Mouse (Mus musculus): ENCODE measurements around the gene Tia1.

Gene Tia1

DNA sequence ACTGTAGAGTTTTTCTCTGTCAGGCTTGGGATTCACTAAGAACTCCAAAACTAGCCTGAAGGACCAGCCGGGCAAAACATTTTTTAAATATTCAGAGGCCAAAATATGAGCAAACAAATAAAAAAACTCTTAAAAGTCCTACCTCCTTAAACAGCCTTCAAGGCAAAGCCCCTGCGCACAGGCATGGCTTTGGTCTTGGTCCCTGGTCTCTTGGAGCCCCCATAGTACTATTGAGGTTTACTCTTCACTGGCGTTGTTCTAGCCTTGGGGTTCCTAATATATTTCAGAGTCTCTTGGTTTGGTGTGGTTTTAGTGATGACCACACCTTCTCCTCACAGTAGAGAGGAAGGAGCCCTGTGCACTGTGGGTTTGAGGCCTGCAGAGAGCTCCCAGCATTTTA lies 27.5 kb downstream of the Tia1 start:
- DNase-seq (ENCODE audit: low spot score in 2 of 2): no peak

DNA sequence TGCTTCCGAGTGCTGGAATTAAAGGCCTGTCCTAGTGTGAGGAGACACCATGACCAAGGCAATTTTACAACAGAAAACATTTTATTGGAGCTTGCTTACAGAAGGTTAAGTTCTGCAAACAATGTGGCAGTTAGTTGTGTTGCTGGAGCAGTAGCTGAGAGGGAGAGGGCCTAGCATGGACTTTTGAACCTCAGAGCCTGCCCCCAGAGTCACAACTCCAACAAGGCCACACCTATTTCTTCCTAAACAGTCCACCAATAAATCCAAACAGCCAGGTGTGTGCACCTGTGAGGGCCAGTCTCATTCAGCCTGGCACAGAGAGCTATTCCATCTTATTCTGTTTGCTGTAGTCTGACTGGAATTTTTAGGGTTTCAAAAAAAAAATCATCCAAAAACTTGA lies 29.7 kb downstream of the Tia1 start:
- no peak for DNase-seq (ENCODE audit: low spot score in 2 of 2)

- DNase-seq (ENCODE audit: low spot score in 2 of 2): peak; percentile 25 to 47
These were observed 33.7 kb downstream of the Tia1 start for GRCm38 (mm10) chr6:86437711-86438110.

DNA sequence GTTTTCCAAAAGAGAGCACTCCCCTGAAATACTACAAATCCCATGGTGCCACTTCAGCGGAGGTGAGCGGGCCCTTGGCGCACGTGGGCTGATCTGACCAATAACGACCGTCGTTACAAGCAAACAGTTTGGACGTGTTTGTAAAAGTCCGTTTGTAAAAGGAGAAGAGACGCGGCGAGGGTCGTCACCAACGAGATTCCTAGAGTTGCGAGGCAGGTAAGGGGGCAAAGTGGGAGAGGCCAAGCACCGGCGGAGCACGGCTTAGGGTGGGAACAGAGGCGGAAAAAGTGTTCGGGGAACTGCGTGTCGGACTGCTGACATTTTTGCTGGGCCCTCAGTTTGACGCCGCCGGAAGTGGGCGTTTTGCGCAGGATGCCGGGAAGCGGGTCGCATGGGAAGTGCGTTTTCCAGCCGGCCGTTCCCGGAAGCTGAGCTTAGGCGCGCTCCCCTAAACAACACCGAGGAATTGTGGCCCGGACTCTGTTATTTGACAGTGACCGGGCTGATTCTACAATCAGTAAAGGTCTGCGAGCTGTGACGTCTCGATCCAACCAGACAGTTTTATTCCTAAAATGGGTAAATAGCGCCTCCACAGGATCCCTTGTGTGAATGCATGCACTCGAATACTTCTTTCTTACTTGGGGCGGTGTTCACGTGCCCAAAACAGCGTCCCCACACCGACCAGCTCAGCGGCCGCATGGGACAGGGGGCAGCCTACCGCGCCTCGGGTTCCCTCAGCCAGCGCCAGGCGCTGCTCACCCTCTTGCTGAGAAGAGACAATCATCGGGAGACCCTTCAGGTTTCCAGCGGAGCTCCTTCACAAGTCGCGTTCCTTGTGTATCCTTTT lies 34.5 kb downstream of the Tia1 start, which contains the start of gene C87436:
C87436 (plus strand) TSS at position 103 of the 847 bp plus-strand sequence.
- peak; percentile 90 to 97 for DNase-seq (ENCODE audit: low spot score in 2 of 2)

- no peak for DNase-seq (ENCODE audit: low spot score in 2 of 2)
These were observed 35.1 kb downstream of the Tia1 start for GRCm38 (mm10) chr6:86439119-86439496.

DNA sequence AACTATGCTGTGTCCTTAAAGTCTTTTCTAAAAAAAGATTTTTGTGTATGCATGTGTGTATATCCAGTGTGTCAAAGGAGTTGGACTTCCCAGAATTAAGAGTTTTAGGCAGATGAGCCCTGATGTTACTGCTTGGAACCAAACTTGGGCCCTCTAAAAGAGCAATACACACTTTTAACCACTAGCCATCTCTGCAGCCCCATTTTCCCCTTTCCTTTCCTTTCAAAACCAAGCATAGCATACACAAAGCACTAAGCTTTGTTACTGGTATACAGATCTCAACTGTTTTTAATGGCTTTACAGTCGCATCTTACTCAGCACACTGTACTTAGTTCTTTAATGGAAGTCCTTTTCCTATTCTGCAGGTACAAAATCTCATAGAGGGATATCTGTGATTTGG lies 35.5 kb downstream of the Tia1 start:
- no peak for DNase-seq (ENCODE audit: low spot score in 2 of 2)

- DNase-seq (ENCODE audit: low spot score in 2 of 2): no peak
These were observed 37.6 kb downstream of the Tia1 start for GRCm38 (mm10) chr6:86441571-86441970.

DNA sequence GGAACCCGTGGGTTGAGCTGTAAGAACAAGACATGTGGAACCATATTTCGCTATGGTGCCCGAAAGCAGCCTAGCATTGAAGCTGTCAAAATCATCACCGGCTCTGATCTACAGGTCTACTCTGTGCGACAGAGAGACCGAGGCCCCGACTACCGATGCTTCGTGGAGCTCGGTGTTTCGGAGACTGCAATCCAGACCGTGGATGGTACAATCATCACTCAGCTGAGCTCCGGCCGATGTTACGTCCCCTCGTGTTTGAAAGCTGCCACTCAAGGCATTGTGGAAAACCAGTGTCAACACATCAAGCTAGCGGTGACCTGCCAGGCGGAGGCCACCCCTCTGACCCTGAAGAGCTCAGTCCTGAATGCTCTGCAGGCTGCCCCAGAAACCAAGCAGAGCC lies 41.5 kb downstream of the Tia1 start:
- DNase-seq (ENCODE audit: low spot score in 2 of 2): no peak

DNA sequence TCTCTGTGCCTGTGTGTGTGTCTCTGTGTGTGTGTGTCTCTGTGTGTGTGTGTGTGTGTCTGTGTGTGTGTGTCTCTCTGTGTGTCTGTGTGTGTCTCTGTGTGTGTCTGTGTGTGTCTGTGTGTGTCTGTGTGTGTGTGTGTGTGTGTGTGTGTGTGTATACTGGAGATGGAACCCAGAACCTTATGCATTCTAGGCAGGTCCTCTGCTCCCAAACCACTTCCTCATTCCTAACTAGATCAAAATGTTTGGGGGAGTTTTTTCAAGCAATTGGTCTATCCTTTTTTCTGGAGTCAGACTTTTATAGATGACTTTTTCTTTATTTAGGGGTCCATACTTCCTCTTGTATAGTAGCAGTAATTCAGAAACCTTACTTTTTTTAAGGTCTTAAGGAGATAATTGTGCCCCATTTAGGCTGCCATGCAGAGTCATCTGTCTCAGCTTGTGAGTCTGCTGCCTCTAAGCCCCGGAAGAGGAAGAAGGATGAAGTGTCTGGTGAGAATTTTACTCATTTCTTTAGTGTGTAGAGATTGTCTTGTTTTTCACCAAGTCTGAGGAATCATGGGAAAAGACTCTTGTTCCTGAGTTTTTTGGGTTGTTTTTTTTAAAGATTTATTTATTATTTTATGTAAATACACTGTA lies 43.0 kb downstream of the Tia1 start:
- no peak for DNase-seq (ENCODE audit: low spot score in 2 of 2)

DNA sequence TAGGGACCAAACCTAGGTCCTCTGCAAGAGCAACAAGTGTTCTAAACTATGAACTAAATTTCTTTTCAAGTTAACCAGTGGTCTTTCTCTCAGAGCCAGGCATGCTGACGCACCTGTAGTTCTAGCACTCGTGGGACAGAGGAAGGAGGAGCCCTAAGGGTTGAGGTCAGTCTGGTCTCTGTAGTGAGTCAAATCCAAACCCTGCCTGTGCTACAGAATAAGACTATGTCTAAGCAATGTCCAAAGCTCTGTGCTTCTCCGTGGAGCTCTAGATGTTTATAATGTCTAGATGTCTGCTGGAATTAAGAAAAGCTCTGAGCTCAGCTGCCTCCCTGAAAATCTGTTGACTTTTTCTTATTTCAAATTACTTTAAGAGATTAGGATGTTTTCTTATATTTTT lies 52.7 kb downstream of the Tia1 start:
- DNase-seq (ENCODE audit: low spot score in 2 of 2): no peak

GRCm38 (mm10) chr6:86463079-86463478 lies 59.1 kb downstream of the Tia1 start:
- no peak for DNase-seq (ENCODE audit: low spot score in 2 of 2)

DNA sequence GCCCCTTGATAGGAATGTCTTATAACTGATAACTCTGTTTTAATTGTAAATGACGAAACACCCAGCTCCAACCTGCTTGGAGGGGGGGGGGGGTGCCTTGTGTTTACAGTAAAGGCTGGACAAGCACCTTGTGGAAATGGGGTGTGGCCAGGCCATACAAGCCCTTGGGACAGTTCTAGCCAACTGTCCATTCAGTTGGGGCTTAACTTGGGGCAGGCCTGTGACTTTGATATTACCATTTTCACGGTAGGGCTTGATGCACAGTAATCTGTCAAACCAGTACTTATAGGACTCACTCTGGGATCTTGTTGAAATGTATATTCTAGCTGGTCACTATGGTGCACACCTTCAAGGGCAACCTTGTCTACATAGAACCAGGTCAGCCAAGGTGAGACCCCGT lies 67.3 kb downstream of the Tia1 start:
- no peak for DNase-seq (ENCODE audit: low spot score in 2 of 2)

- DNase-seq (ENCODE audit: low spot score in 2 of 2): no peak
These were observed 67.7 kb downstream of the Tia1 start for GRCm38 (mm10) chr6:86471760-86472099.

DNA sequence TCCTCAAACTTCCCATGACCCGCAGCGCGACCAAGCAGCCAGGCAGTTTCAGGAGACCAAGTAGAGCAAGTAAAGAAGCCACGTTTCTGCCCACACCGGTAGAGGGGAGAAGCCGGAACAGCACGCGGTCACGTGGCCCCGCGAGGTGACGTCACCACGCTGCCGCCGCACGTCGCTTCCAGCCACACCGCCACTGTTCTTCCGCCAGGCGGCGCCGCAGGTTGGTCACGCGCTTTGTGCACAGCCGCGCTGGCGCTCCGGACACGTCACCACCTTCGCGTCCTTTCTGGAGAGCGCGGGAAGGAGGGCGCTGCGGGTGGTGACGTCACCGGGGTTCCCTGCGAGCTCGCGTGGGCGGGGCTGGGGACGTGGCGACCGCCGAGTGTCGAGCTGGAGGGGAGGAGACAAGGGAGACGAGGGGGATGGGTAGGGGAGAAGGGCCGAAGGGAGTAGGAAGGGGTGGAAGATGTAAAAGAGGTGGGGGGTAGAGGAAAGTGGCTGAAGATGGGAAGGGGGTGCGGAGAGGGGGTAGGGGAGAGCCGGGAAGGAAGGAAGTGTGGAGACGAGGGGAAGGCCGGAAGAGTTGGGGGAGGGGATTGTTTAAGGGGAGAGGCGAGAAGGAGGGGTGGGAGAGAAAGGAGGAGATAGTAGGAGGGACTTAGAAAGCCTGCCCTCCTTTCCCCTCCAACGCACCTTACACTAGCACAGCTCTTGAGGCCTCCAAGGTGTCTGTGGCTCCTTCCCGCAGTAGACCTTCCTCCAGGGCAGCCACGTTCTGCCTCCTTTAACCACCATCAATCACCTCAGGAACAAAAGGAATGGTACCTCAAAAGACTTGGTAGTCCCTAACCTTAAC lies 68.3 kb downstream of the Tia1 start:
- DNase-seq (ENCODE audit: low spot score in 2 of 2): peak; percentile 98 to 100

- peak in 1 of 2 experiments; percentile 25 for DNase-seq (ENCODE audit: low spot score in 2 of 2)
These were observed 69.1 kb downstream of the Tia1 start for GRCm38 (mm10) chr6:86473077-86473476.

DNA sequence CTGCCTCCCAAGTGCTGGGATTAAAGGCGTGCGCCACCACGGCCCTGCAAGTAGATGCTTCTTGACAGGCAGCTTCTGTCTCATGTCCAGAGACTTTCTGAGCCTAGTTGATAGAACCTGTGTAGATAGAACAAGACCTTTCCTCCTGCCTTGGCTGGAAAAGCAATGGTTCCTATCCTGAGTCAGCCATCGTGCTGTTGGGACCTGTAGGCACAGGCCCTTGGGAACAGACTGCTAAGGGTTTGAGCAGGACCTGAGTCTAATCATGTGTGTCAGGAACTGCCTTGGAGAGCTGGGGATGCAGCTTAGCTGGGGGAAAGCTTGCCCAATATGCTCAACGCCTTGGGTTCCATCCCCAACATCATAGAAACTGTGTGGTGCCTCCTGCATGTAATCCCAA lies 70.1 kb downstream of the Tia1 start:
- DNase-seq (ENCODE audit: low spot score in 2 of 2): no peak

DNA sequence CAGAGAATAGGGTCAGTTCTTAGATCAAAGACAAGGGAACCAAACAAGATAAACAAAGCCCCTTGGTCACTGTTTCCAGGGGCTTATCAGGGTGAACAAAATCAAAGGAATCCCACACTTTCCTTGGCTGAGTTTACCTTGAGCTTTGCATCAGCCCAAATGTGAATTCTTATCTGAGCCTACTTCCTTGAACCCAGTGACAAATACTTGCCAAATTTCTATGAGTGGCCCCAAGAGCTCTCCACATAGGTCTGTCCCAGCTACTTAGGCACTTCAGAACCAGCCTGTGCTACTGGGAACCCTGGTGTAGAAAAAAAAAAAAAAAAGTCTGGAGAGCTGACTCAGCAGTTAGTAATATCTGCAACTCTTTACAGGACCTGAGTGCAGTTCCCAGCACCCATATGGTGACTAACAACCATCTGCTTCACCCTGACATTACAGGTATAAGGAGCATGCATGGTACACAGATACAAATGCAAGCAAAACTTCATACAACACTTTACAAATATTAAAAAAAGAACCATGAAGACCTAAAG lies 70.7 kb downstream of the Tia1 start:
- DNase-seq (ENCODE audit: low spot score in 2 of 2): no peak

- no peak for DNase-seq (ENCODE audit: low spot score in 2 of 2)
These were observed 71.6 kb downstream of the Tia1 start for GRCm38 (mm10) chr6:86475462-86476167.

DNA sequence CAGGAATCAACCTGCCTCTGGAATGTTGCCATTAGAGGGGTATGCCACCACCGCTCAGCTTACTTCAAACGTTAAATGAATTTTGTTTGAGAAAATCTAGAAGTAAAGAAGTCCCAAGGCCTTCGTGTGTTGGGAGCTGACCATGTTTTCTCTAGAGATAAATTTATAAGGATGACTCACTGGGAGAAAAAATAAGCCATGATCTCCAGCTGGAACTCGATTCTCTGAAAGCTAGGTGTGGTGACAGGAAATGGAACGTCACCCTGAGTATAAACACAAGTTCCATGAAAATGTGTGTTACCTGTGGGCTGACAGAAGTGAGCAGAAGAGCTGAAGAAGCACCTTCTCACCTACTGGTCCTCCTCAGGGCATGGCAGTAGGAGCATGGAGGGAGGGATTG lies 72.9 kb downstream of the Tia1 start:
- no peak for DNase-seq (ENCODE audit: low spot score in 2 of 2)

- no peak for DNase-seq (ENCODE audit: low spot score in 2 of 2)
These were observed 75.3 kb downstream of the Tia1 start for GRCm38 (mm10) chr6:86479311-86479710.

GRCm38 (mm10) chr6:86479816-86480188 lies 75.8 kb downstream of the Tia1 start:
- DNase-seq (ENCODE audit: low spot score in 2 of 2): no peak

All from left cerebral cortex, adult 9 months (tissue).